Mouse (Mus musculus) myocyte (in vitro differentiated cells): ENCODE measurements around the gene Auts2.

Source experiments
- E2F4 ChIP-seq: IDR thresholded peaks from one replicate; pipeline ENCODE4 v1.6.1; 2011; ENCODE audit warnings: mild to moderate bottlenecking, control low read depth, moderate library complexity; ENCODE audit not compliant: insufficient read depth
- MAX ChIP-seq: IDR thresholded peaks from one replicate; pipeline ENCODE4 v1.6.1; 2011; ENCODE audit warnings: low read depth, mild to moderate bottlenecking, control low read depth
- MYOG ChIP-seq, 3 experiments: IDR thresholded peaks; one replicate each; pipeline ENCODE4 v1.6.1; 2011; ENCODE audit warnings: control low read depth in 2 of 3, low read depth in 2 of 3, mild to moderate bottlenecking in 2 of 3; ENCODE audit not compliant: insufficient read length in 2 of 3, control insufficient read depth in 1 of 3, insufficient read depth in 1 of 3
- POLR2A ChIP-seq: IDR thresholded peaks from one replicate; pipeline ENCODE4 v1.6.1; 2011; ENCODE audit warnings: low read depth, mild to moderate bottlenecking, control low read depth, moderate library complexity; ENCODE audit not compliant: insufficient read length
- POLR2AphosphoS2 ChIP-seq: IDR thresholded peaks from one replicate; pipeline ENCODE4 v1.6.1; 2011; ENCODE audit warnings: low read depth, control low read depth; ENCODE audit not compliant: insufficient read length
- TCF12 ChIP-seq: IDR thresholded peaks from one replicate; pipeline ENCODE4 v1.6.1; 2011; ENCODE audit warnings: mild to moderate bottlenecking, control low read depth; ENCODE audit not compliant: poor library complexity, insufficient read depth, severe bottlenecking
- USF1 ChIP-seq: IDR thresholded peaks from one replicate; pipeline ENCODE4 v1.6.1; 2011; ENCODE audit warnings: low read depth, mild to moderate bottlenecking, control low read depth, moderate library complexity

GRCm38 (mm10) chr5:132290606-132291535 is 252.3 kb downstream of the Auts2 start:
- TF ChIP-seq TCF12, result no peak
- TF ChIP-seq POLR2AphosphoS2, result no peak
- TF ChIP-seq POLR2A, result no peak
- no peak for TF ChIP-seq E2F4
- no peak for TF ChIP-seq USF1
- TF ChIP-seq MYOG (IDR thresholded peaks at IDR 0.05; ENCODE audit: control insufficient read depth in 1 of 3, insufficient read depth in 1 of 3, insufficient read length in 2 of 3, low read depth in 2 of 3), result no peak
- TF ChIP-seq MAX, result no peak
